Mouse (Mus musculus): ENCODE measurements at regions not wholly inside any gene's neighbourhood (a gene's known extent, or its start where the extent isn't known, plus 50 kb on each side); places are given as distances from the start of the nearest gene placed in this dataset.

GRCm38 (mm10) chr3:139913639-139914330 lies 708.3 kb downstream of the Stpg2 start:
- TF ChIP-seq CTCF (IDR thresholded peaks at IDR 0.05; ENCODE audit: low read depth, low read length): no peak
- TF ChIP-seq TAL1 (conservative IDR thresholded peaks at IDR 0.05; ENCODE audit: low read depth, low read length): no peak
- TF ChIP-seq GATA1 (IDR thresholded peaks at IDR 0.05; ENCODE audit: borderline replicate concordance, low read length): no peak
- no peak for TF ChIP-seq GATA2 (IDR thresholded peaks at IDR 0.05; ENCODE audit: borderline replicate concordance, low read depth, low read length)

Measured in G1E (cell line).